11 mouse cellular contexts compared by ENCODE assay signal in genomic region chr17:13744219-13744618, GRCm38 (mm10). TPM values are rescaled to one million over a fixed set of nuclear protein-coding genes. Genes with fewer than 3 reads are reported as not detected.
DNase-seq lines count a peak whose midpoint lies in the region; ATAC-seq and TF ChIP-seq lines count a peak whose summit lies in the region.
"Had no signal": no experiment of that assay in that cellular context is flagged by ENCODE, and none has a peak within 500 bp of the region (broad histone marks: within the 10 kb centered on the region; RNA-seq: fewer than 3 reads in every experiment).

No protein-coding gene starts in this region.

- DNase-seq in heart, adult 11 months: peak; percentile 37
- DNase-seq in heart, adult 9 months (ENCODE audit: low spot score in 2 of 2): no peak
- no peak for DNase-seq in kidney, postnatal 36 days
- no peak for DNase-seq in stomach, postnatal 0 days (ENCODE audit: low spot score)
- DNase-seq in left cerebral cortex, postnatal 14 days (ENCODE audit: low spot score in 2 of 2): no peak

- peaks cover 57% of the 10 kb centered on the region for H3K4me1 ChIP-seq in kidney, embryonic 15.5 days
- peaks cover 24% of the 10 kb centered on the region for H3K4me1 ChIP-seq in midbrain, embryonic 15.5 days
- H3K4me1 ChIP-seq in midbrain, embryonic 13.5 days (replicated peaks): peaks cover 32% of the 10 kb centered on the region
- peaks cover 2% of the 10 kb centered on the region; the same call in 1 of the 2 replicates for H3K4me1 ChIP-seq in stomach, postnatal 0 days (replicated peaks; ENCODE audit: control insufficient read depth, insufficient read depth)

- H3K27me3 ChIP-seq in kidney, embryonic 15.5 days: no peaks in the 10 kb centered on the region
- no peaks in the 10 kb centered on the region for H3K27me3 ChIP-seq in midbrain, embryonic 15.5 days (replicated peaks)
- no peaks in the 10 kb centered on the region for H3K27me3 ChIP-seq in midbrain, embryonic 13.5 days
- no peaks in the 10 kb centered on the region for H3K27me3 ChIP-seq in stomach, postnatal 0 days (ENCODE audit: control insufficient read depth, insufficient read depth, low read length)
- H3K27me3 ChIP-seq: neural tube, embryonic 12.5 days had no signal

- no peaks in the 10 kb centered on the region for H3K9me3 ChIP-seq in kidney, embryonic 15.5 days (replicated peaks)
- H3K9me3 ChIP-seq in midbrain, embryonic 15.5 days: no peaks in the 10 kb centered on the region
- H3K9me3 ChIP-seq in midbrain, embryonic 13.5 days: no peaks in the 10 kb centered on the region
- H3K9me3 ChIP-seq in stomach, postnatal 0 days (ENCODE audit: control insufficient read depth, low read length): no peaks in the 10 kb centered on the region
- H3K9me3 ChIP-seq: neural tube, embryonic 12.5 days had no signal

- intact Hi-C loops in left cerebral cortex, postnatal 14 days (cut with DNase I): no loop called here

- H3K4me3 ChIP-seq in kidney, embryonic 15.5 days (replicated peaks): no peak overlapping the region
- H3K4me3 ChIP-seq in midbrain, embryonic 15.5 days: no peak overlapping the region
- H3K4me3 ChIP-seq in midbrain, embryonic 13.5 days (replicated peaks): no peak overlapping the region
- H3K4me3 ChIP-seq in stomach, postnatal 0 days (ENCODE audit: low read depth, low read length): no peak overlapping the region
- H3K4me3 ChIP-seq: neural tube, embryonic 12.5 days had no signal

- no peak for TF ChIP-seq CTCF in stomach, postnatal 0 days (IDR thresholded peaks at IDR 0.05; ENCODE audit: low read depth)

- peak overlapping the region; percentile 82 for H3K27ac ChIP-seq in kidney, embryonic 15.5 days
- H3K27ac ChIP-seq in midbrain, embryonic 15.5 days: peak overlapping the region; percentile 13; the same call in 1 of the 2 replicates
- H3K27ac ChIP-seq in midbrain, embryonic 13.5 days: no peak overlapping the region
- peak overlapping the region; percentile 83 for H3K27ac ChIP-seq in stomach, postnatal 0 days (replicated peaks)
- H3K27ac ChIP-seq: hindbrain, embryonic 14.5 days; macrophage; neural tube, embryonic 12.5 days had no signal

- ATAC-seq in kidney, embryonic 15.5 days (replicated peaks; ENCODE audit: low FRiP score): no peak
- no peak for ATAC-seq in midbrain, embryonic 15.5 days (replicated peaks)
- ATAC-seq in midbrain, embryonic 13.5 days: no peak
- ATAC-seq in stomach, postnatal 0 days (ENCODE audit: low FRiP score, low TSS enrichment): no peak

- H3K4me2 ChIP-seq in kidney, embryonic 15.5 days: 0 out of 2 replicates have a peak overlapping the region, but pooled peaks have one; percentile 12
- no peak overlapping the region for H3K4me2 ChIP-seq in midbrain, embryonic 15.5 days
- no peak overlapping the region for H3K4me2 ChIP-seq in midbrain, embryonic 13.5 days (replicated peaks)
- H3K4me2 ChIP-seq in stomach, postnatal 0 days (replicated peaks; ENCODE audit: low read depth): no peak overlapping the region
- H3K4me2 ChIP-seq: hindbrain, embryonic 14.5 days; neural tube, embryonic 12.5 days had no signal

- WGBS in kidney, embryonic 15.5 days: 36% methylated on average over 6 of the region's 6 CpGs
- 84% methylated on average over 6 of the region's 6 CpGs for WGBS in midbrain, embryonic 15.5 days
- WGBS in midbrain, embryonic 13.5 days: 91% methylated on average over 6 of the region's 6 CpGs
- 63% methylated on average over 6 of the region's 6 CpGs for WGBS in stomach, postnatal 0 days

- no peaks in the 10 kb centered on the region for H3K36me3 ChIP-seq in kidney, embryonic 15.5 days
- H3K36me3 ChIP-seq in midbrain, embryonic 15.5 days (replicated peaks): no peaks in the 10 kb centered on the region
- no peaks in the 10 kb centered on the region for H3K36me3 ChIP-seq in midbrain, embryonic 13.5 days
- H3K36me3 ChIP-seq in stomach, postnatal 0 days (ENCODE audit: control insufficient read depth, insufficient read depth, low read length): no peaks in the 10 kb centered on the region
- H3K36me3 ChIP-seq: neural tube, embryonic 12.5 days had no signal

- no peak overlapping the region for H3K9ac ChIP-seq in kidney, embryonic 15.5 days
- H3K9ac ChIP-seq in midbrain, embryonic 15.5 days: no peak overlapping the region
- no peak overlapping the region for H3K9ac ChIP-seq in midbrain, embryonic 13.5 days (replicated peaks)
- 0 out of 2 replicates have a peak overlapping the region, but pooled peaks have one; percentile 27 for H3K9ac ChIP-seq in stomach, postnatal 0 days (ENCODE audit: low read length)
- H3K9ac ChIP-seq: hindbrain, embryonic 14.5 days; neural tube, embryonic 12.5 days had no signal

- no peak for TF ChIP-seq EP300 in stomach, postnatal 0 days (optimal IDR thresholded peaks at IDR 0.05)

RNA-seq across cellular contexts. Expression of gene Afdn, which starts 16.1 kb away (rescaled TPM):
- polyA plus RNA-seq in kidney, embryonic 15.5 days (2015; fragmentation: Nextera tagmentation; extraction: Ambion mirVana): 76.5 and 81.2 TPM in 2 replicates
- polyA plus RNA-seq in midbrain, embryonic 15.5 days (2015; fragmentation: Nextera tagmentation; extraction: Ambion mirVana): 146 and 164 TPM in 2 replicates
- polyA plus RNA-seq in midbrain, embryonic 13.5 days (2015; fragmentation: Nextera tagmentation; extraction: Ambion mirVana): 158 and 165 TPM in 2 replicates
- polyA plus RNA-seq in stomach, postnatal 0 days (2015; fragmentation: Nextera tagmentation; extraction: Ambion mirVana): 116 and 118 TPM in 2 replicates
- total RNA-seq in left cerebral cortex, postnatal 14 days (2021): 100 to 1,000 TPM; 120 to 122 TPM

RNA-seq across cellular contexts. Expression of gene Tcte2, which starts 17.4 kb away (rescaled TPM):
- 2.8 and 3.2 TPM in 2 replicates for polyA plus RNA-seq in kidney, embryonic 15.5 days (2015; fragmentation: Nextera tagmentation; extraction: Ambion mirVana)
- 18.4 and 22.8 TPM in 2 replicates for polyA plus RNA-seq in midbrain, embryonic 15.5 days (2015; fragmentation: Nextera tagmentation; extraction: Ambion mirVana)
- polyA plus RNA-seq in midbrain, embryonic 13.5 days (2015; fragmentation: Nextera tagmentation; extraction: Ambion mirVana): 16.3 and 20.6 TPM in 2 replicates
- 3.3 and 3.6 TPM in 2 replicates for polyA plus RNA-seq in stomach, postnatal 0 days (2015; fragmentation: Nextera tagmentation; extraction: Ambion mirVana)
- 10 to 100 TPM; 12.9 to 15.9 TPM for total RNA-seq in left cerebral cortex, postnatal 14 days (2021)
- polyA plus RNA-seq: macrophage had no signal
